ENCODE assay signal across 8 mouse cellular contexts in the genomic region with DNA sequence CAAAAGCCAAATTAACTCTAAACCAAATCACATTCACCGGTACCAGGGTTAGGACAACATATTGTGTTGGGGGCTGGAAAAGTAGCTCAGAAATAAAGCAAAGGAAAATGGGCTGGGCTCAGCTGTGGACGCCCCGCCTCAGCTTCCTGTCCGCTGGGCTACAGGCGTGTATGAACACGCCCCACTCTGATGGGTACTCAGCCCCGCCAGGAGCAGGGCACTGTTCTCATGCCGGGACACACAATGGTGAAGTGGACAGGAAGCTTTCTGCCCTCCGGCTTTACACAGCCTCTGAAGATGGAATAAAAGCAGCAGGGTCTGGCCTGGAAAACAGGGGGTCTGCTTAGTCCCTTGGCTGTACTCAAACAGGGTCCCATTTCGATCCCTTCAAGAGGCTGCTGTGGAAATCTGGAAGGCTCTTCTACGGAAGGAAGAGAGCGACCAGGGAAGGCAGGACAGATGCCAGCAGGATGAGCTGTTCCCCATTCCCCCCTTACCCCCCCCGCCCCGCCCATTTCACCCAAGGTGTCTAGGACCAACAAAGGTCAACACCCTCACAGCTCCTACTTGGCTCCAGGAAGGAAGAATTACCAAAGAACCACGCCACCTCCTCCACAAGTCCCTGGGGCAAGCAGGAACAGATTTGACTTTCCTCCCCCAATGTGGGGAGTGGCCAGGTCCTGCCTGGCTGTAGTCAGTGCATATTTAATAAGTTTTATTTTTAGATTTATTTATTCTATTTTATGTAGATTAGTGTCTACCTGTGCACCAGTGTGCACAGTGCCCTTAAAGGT. TPM values are rescaled to one million over a fixed set of nuclear protein-coding genes. Genes with fewer than 3 reads are reported as not detected.
DNase-seq lines count a peak whose midpoint lies in the region; ATAC-seq lines count a peak whose summit lies in the region.

No protein-coding gene starts in this region.

- intact Hi-C loops in left cerebral cortex, postnatal 4 days (cut with DNase I), result no loop called here

- peak; percentile 47 to 52 for DNase-seq in heart, adult 18-20 months
- no peak for DNase-seq in heart, postnatal 4 days
- DNase-seq in kidney, postnatal 25 days, result peak; percentile 63 to 80
- DNase-seq in spleen, postnatal 36 days (ENCODE audit: low spot score in 2 of 2), result no peak
- no peak for DNase-seq in right cerebral cortex, adult 18-20 months
- no peak for DNase-seq in left cerebral cortex, postnatal 4 days

- ATAC-seq in granulocyte monocyte progenitor cell, adult 5-6 weeks (replicated peaks; ENCODE audit: poor library complexity, severe bottlenecking), result peak; percentile 90
- ATAC-seq in megakaryocyte-erythroid progenitor cell, adult 5-6 weeks (replicated peaks; ENCODE audit: low FRiP score, low TSS enrichment, poor library complexity, severe bottlenecking), result peak; percentile 63; the same call in 1 of the 2 replicates

RNA-seq across cellular contexts. Expression of gene Ptk7, which starts 19.4 kb away (rescaled TPM):
- total RNA-seq in heart, adult 18-20 months (2021), result 1 to 10 TPM; 2.0 to 2.5 TPM
- 10 to 100 TPM; 34.8 to 36.2 TPM for total RNA-seq in heart, postnatal 4 days (2021)
- 3.6 and 4.3 TPM in 2 replicates for total RNA-seq in granulocyte monocyte progenitor cell, adult 5-6 weeks (2014; fragmentation: Nextera tagmentation)
- 3.7 and 3.8 TPM in 2 replicates for total RNA-seq in granulocyte monocyte progenitor cell, adult 5-6 weeks (2017)
- total RNA-seq in megakaryocyte-erythroid progenitor cell, adult 5-6 weeks (2014; fragmentation: Nextera tagmentation), result 0.12 and 0.20 TPM in 2 replicates
- 0.14 and 0.53 TPM in 2 replicates for total RNA-seq in megakaryocyte-erythroid progenitor cell, adult 5-6 weeks (2017)
- total RNA-seq in left cerebral cortex, postnatal 4 days (2021), result 10 to 100 TPM; 29.8 to 30.6 TPM

RNA-seq across cellular contexts. Expression of gene Klc4, which starts 35.9 kb away (rescaled TPM):
- 10 to 100 TPM; 25.9 to 26.8 TPM for total RNA-seq in heart, adult 18-20 months (2021)
- 10 to 100 TPM; 18.9 TPM for total RNA-seq in heart, postnatal 4 days (2021)
- total RNA-seq in granulocyte monocyte progenitor cell, adult 5-6 weeks (2014; fragmentation: Nextera tagmentation), result 5.6 and 8.5 TPM in 2 replicates
- 7.9 and 11.5 TPM in 2 replicates for total RNA-seq in granulocyte monocyte progenitor cell, adult 5-6 weeks (2017)
- total RNA-seq in megakaryocyte-erythroid progenitor cell, adult 5-6 weeks (2014; fragmentation: Nextera tagmentation), result 5.8 and 6.9 TPM in 2 replicates
- total RNA-seq in megakaryocyte-erythroid progenitor cell, adult 5-6 weeks (2017), result 5.6 and 5.9 TPM in 2 replicates
- total RNA-seq in left cerebral cortex, postnatal 4 days (2021), result 10 to 100 TPM; 18.9 to 20.4 TPM

RNA-seq across cellular contexts. Expression of gene Mrpl2, which starts 36.1 kb away (rescaled TPM):
- 100 to 1,000 TPM; 136 to 141 TPM for total RNA-seq in heart, adult 18-20 months (2021)
- total RNA-seq in heart, postnatal 4 days (2021), result 100 to 1,000 TPM; 107 to 109 TPM
- total RNA-seq in granulocyte monocyte progenitor cell, adult 5-6 weeks (2014; fragmentation: Nextera tagmentation), result 106 and 113 TPM in 2 replicates
- total RNA-seq in granulocyte monocyte progenitor cell, adult 5-6 weeks (2017), result 103 and 133 TPM in 2 replicates
- 74.7 and 190 TPM in 2 replicates for total RNA-seq in megakaryocyte-erythroid progenitor cell, adult 5-6 weeks (2014; fragmentation: Nextera tagmentation)
- total RNA-seq in megakaryocyte-erythroid progenitor cell, adult 5-6 weeks (2017), result 82.2 and 97.0 TPM in 2 replicates
- 10 to 100 TPM; 34.3 to 43.6 TPM for total RNA-seq in left cerebral cortex, postnatal 4 days (2021)

RNA-seq across cellular contexts. Expression of gene Cul7, which starts 40.2 kb away (rescaled TPM):
- 10 to 100 TPM; 16.9 to 18.8 TPM for total RNA-seq in heart, adult 18-20 months (2021)
- total RNA-seq in heart, postnatal 4 days (2021), result 10 to 100 TPM; 65.5 to 66.6 TPM
- total RNA-seq in granulocyte monocyte progenitor cell, adult 5-6 weeks (2014; fragmentation: Nextera tagmentation), result 16.8 and 21.6 TPM in 2 replicates
- total RNA-seq in granulocyte monocyte progenitor cell, adult 5-6 weeks (2017), result 10.0 and 13.2 TPM in 2 replicates
- 11.2 and 12.6 TPM in 2 replicates for total RNA-seq in megakaryocyte-erythroid progenitor cell, adult 5-6 weeks (2014; fragmentation: Nextera tagmentation)
- 6.6 and 12.6 TPM in 2 replicates for total RNA-seq in megakaryocyte-erythroid progenitor cell, adult 5-6 weeks (2017)
- total RNA-seq in left cerebral cortex, postnatal 4 days (2021), result 10 to 100 TPM; 64.7 to 71.0 TPM

RNA-seq across cellular contexts. Expression of gene Srf, which starts 53.9 kb away (rescaled TPM):
- total RNA-seq in heart, adult 18-20 months (2021), result 10 to 100 TPM; 88.4 to 93.6 TPM
- total RNA-seq in heart, postnatal 4 days (2021), result 100 to 1,000 TPM; 184 to 210 TPM
- 27.4 and 42.7 TPM in 2 replicates for total RNA-seq in granulocyte monocyte progenitor cell, adult 5-6 weeks (2014; fragmentation: Nextera tagmentation)
- total RNA-seq in granulocyte monocyte progenitor cell, adult 5-6 weeks (2017), result 29.6 and 47.7 TPM in 2 replicates
- 26.2 and 44.3 TPM in 2 replicates for total RNA-seq in megakaryocyte-erythroid progenitor cell, adult 5-6 weeks (2014; fragmentation: Nextera tagmentation)
- total RNA-seq in megakaryocyte-erythroid progenitor cell, adult 5-6 weeks (2017), result 19.3 and 20.5 TPM in 2 replicates
- total RNA-seq in left cerebral cortex, postnatal 4 days (2021), result 10 to 100 TPM; 55.2 to 58.1 TPM

Comparison
In these comparisons a context has a peak if more than half of its experiments do, and no peak if none do; other contexts are left out.
1. DNase-seq: peak in heart, adult 18-20 months (2 of 2) and kidney, postnatal 25 days (2 of 2); none in heart, postnatal 4 days (single experiment), spleen, postnatal 36 days (0 of 2), right cerebral cortex, adult 18-20 months (single experiment) and left cerebral cortex, postnatal 4 days (single experiment).
2. RNA of gene Ptk7, which starts 19.4 kb away (total RNA-seq): 34.8 to 36.2 TPM in heart, postnatal 4 days and 29.8 to 30.6 TPM in left cerebral cortex, postnatal 4 days; 3.6 to 4.3 TPM in granulocyte monocyte progenitor cell, adult 5-6 weeks, 2.0 to 2.5 TPM in heart, adult 18-20 months and 0.12 to 0.53 TPM in megakaryocyte-erythroid progenitor cell, adult 5-6 weeks; every median in the first group is over 4 times any median in the second.